Mouse (Mus musculus): Measurements from ENCODE around the gene Wdr70. TPM values are rescaled to one million over a fixed set of nuclear protein-coding genes. Genes with fewer than 3 reads are reported as not detected.

Wdr70 gene
- 58.1 TPM for polyA plus RNA-seq (2014; fragmentation: Illumina TruSeq; extraction: RNeasy Lipid Tissue Mini Kit (QIAGEN cat#74804); ENCODE audit: low read depth, low replicate concordance)

GRCm38 (mm10) chr15:8098774-8099749 lies at the start of gene Wdr70:
TSS of gene Wdr70 (minus strand) at chr15:8099209.

GRCm38 (mm10) chr15:8108966-8109743 lies 10.1 kb upstream of the Wdr70 start, which contains the start of gene Nup155:
TSS of gene Nup155 (plus strand) at chr15:8109273.

Other genes starting within 250 kb of the Wdr70 start
- 27.2 TPM for gene Nup155, start 10.1 kb upstream of the Wdr70 start, polyA plus RNA-seq (2014; fragmentation: Illumina TruSeq; extraction: RNeasy Lipid Tissue Mini Kit (QIAGEN cat#74804); ENCODE audit: low read depth, low replicate concordance)
- gene Cplane1, start 69.9 kb upstream of the Wdr70 start, polyA plus RNA-seq (2014; fragmentation: Illumina TruSeq; extraction: RNeasy Lipid Tissue Mini Kit (QIAGEN cat#74804); ENCODE audit: low read depth, low replicate concordance): 14.2 TPM